Mouse (Mus musculus): Measurements from ENCODE around the gene Ifngr2. TPM values are rescaled to one million over a fixed set of nuclear protein-coding genes. Genes with fewer than 3 reads are reported as not detected.

Gene Ifngr2
- total and polyA plus RNA-seq, 3 experiments = 19.9 to 34.0 (median 25.1) TPM

- DNase-seq = peak; percentile 84
Observed at GRCm38 (mm10) chr16:91609501-91610245, 62.8 kb downstream of the Ifngr2 start.

GRCm38 (mm10) chr16:91611248-91611647 is 64.4 kb downstream of the Ifngr2 start:
- DNase-seq = peak; percentile 36

GRCm38 (mm10) chr16:91612525-91612924 is 65.7 kb downstream of the Ifngr2 start:
- DNase-seq = peak; percentile 62

- no peak for DNase-seq
Observed at GRCm38 (mm10) chr16:91614552-91614951, 67.7 kb downstream of the Ifngr2 start.

Small RNAs within 50 kb of the gene (microRNA-seq; reads per million reads assigned to microRNA genes)
- 0 reads per million in 2 experiments for gene Mir6367

Other genes starting within 250 kb of the Ifngr2 start
- gene Ifnar2, start 174.3 kb upstream of the Ifngr2 start, total RNA-seq (2021) = 100 to 1,000 TPM; 112 to 134 TPM
- gene Ifnar2, start 174.3 kb upstream of the Ifngr2 start, polyA plus RNA-seq (2012; rRNA removed) = 225 and 282 TPM in 2 replicates
- gene Gm21970, start 155.4 kb upstream of the Ifngr2 start, total RNA-seq (2021) = under 1 TPM in 1 of 2 experiments, not detected in 1; 0.69 TPM
- gene Gm21970, start 155.4 kb upstream of the Ifngr2 start, polyA plus RNA-seq (2012; rRNA removed) = not detected in 2 replicates
- gene Il10rb, start 140.9 kb upstream of the Ifngr2 start, total RNA-seq (2021) = 100 to 1,000 TPM; 255 to 258 TPM
- gene Il10rb, start 140.9 kb upstream of the Ifngr2 start, polyA plus RNA-seq (2012; rRNA removed) = 97.1 and 107 TPM in 2 replicates
- 10 to 100 TPM; 66.1 to 71.3 TPM for gene Ifnar1, start 61.8 kb upstream of the Ifngr2 start, total RNA-seq (2021)
- gene Ifnar1, start 61.8 kb upstream of the Ifngr2 start, polyA plus RNA-seq (2012; rRNA removed) = 10.9 and 11.3 TPM in 2 replicates
- 10 to 100 TPM; 60.0 to 62.2 TPM for gene Tmem50b, start 50.7 kb downstream of the Ifngr2 start, total RNA-seq (2021)
- gene Tmem50b, start 50.7 kb downstream of the Ifngr2 start, polyA plus RNA-seq (2012; rRNA removed) = 27.4 and 34.4 TPM in 2 replicates
- gene Dnajc28, start 72.0 kb downstream of the Ifngr2 start, total RNA-seq (2021) = 10 to 100 TPM; 10.3 to 16.6 TPM
- gene Dnajc28, start 72.0 kb downstream of the Ifngr2 start, polyA plus RNA-seq (2012; rRNA removed) = 0.64 and 0.70 TPM in 2 replicates
- 100 to 1,000 TPM; 112 to 114 TPM for gene Gart, start 99.9 kb downstream of the Ifngr2 start, total RNA-seq (2021)
- 15.8 and 22.5 TPM in 2 replicates for gene Gart, start 99.9 kb downstream of the Ifngr2 start, polyA plus RNA-seq (2012; rRNA removed)
- 100 to 1,000 TPM; 190 to 239 TPM for gene Son, start 100.4 kb downstream of the Ifngr2 start, total RNA-seq (2021)
- 104 and 109 TPM in 2 replicates for gene Son, start 100.4 kb downstream of the Ifngr2 start, polyA plus RNA-seq (2012; rRNA removed)
- gene Donson, start 141.7 kb downstream of the Ifngr2 start, total RNA-seq (2021) = 1 to 10 TPM; 4.6 to 5.3 TPM
- gene Donson, start 141.7 kb downstream of the Ifngr2 start, polyA plus RNA-seq (2012; rRNA removed) = 5.6 and 7.7 TPM in 2 replicates
- gene Cryzl1, start 181.9 kb downstream of the Ifngr2 start, total RNA-seq (2021) = 10 to 100 TPM; 36.2 to 54.9 TPM
- 12.2 and 12.6 TPM in 2 replicates for gene Cryzl1, start 181.9 kb downstream of the Ifngr2 start, polyA plus RNA-seq (2012; rRNA removed)
- 10 to 100 TPM; 39.5 to 49.2 TPM for gene Itsn1, start 182.2 kb downstream of the Ifngr2 start, total RNA-seq (2021)
- gene Itsn1, start 182.2 kb downstream of the Ifngr2 start, polyA plus RNA-seq (2012; rRNA removed) = 33.1 and 37.0 TPM in 2 replicates

Data from adrenal gland, adult 2 months (tissue).